Mouse (Mus musculus): ENCODE data around the gene Cabp7. TPM values are rescaled to one million over a fixed set of nuclear protein-coding genes. Genes with fewer than 3 reads are reported as not detected.

Cabp7 gene
- total and polyA plus RNA-seq, 3 experiments = 0.51 TPM; not detected in 2

GRCm38 (mm10) chr11:4763631-4764030, 17.1 kb upstream of the Cabp7 start:
- no peaks in the 10 kb centered on the region for H3K79me2 ChIP-seq (replicated peaks; ENCODE audit: control insufficient read depth, extremely low read depth, insufficient read depth, poor library complexity, severe bottlenecking)
- no peaks in the 10 kb centered on the region for H3K9me3 ChIP-seq (replicated peaks; ENCODE audit: low read length)
- DNase-seq (ENCODE audit: extremely low read depth) = no peak
- dilution Hi-C loops (cut with MboI; ENCODE audit: extremely low pct_ligation_motif_present, extremely low pct_unique_long_range_greater_than_20kb, low sequenced_read_pairs) = no loop called here
- no peak overlapping the region for H3K4me2 ChIP-seq (ENCODE audit: insufficient read depth, low read depth, poor library complexity, severe bottlenecking)
- H3K4me3 ChIP-seq (replicated peaks in 1 of 3; ENCODE audit: low read depth in 2 of 3, low read length in 2 of 3, poor library complexity in 1 of 3) = no peak overlapping the region
- H3K9ac ChIP-seq (ENCODE audit: insufficient read depth, low read depth) = no peak overlapping the region
- no peak for TF ChIP-seq CTCF (conservative IDR thresholded peaks at IDR 0.05 in 1 of 2, IDR thresholded peaks at IDR 0.05 in 1 of 2; ENCODE audit: low read depth in 2 of 2, low read length in 2 of 2)
- no peak for TF ChIP-seq GABPA (IDR thresholded peaks at IDR 0.05; ENCODE audit: insufficient replicate concordance, low read depth, low read length)
- TF ChIP-seq ELF1 (IDR thresholded peaks at IDR 0.05; ENCODE audit: low read depth, low read length) = no peak
- TF ChIP-seq RAD21 (IDR thresholded peaks at IDR 0.05; ENCODE audit: low read depth, low read length) = no peak
- no peak for TF ChIP-seq NELFE (IDR thresholded peaks at IDR 0.05; ENCODE audit: low read depth, low read length)
- no peak for TF ChIP-seq PAX5 (IDR thresholded peaks at IDR 0.05; ENCODE audit: low read length)
- TF ChIP-seq CHD2 (IDR thresholded peaks at IDR 0.05; ENCODE audit: low read length) = no peak
- no peak for TF ChIP-seq ZNF384 (IDR thresholded peaks at IDR 0.05; ENCODE audit: low read depth, low read length)
- no peak for TF ChIP-seq EP300 (IDR thresholded peaks at IDR 0.05; ENCODE audit: low read length)
- no peak for TF ChIP-seq CHD1 (IDR thresholded peaks at IDR 0.05; ENCODE audit: low read depth, low read length)
- TF ChIP-seq SIN3A (IDR thresholded peaks at IDR 0.05; ENCODE audit: low read length) = no peak
- TF ChIP-seq ETS1 (conservative IDR thresholded peaks at IDR 0.05; ENCODE audit: low read depth, low read length) = no peak
- no peak for TF ChIP-seq USF1 (IDR thresholded peaks at IDR 0.05; ENCODE audit: low read depth, low read length)
- no peak for TF ChIP-seq TCF12 (IDR thresholded peaks at IDR 0.05; ENCODE audit: low read depth, low read length)
- TF ChIP-seq MAZ (IDR thresholded peaks at IDR 0.05; ENCODE audit: low read depth, low read length) = no peak
- no peak for TF ChIP-seq ZKSCAN1 (IDR thresholded peaks at IDR 0.05; ENCODE audit: borderline replicate concordance, low read depth, low read length)
- no peak for TF ChIP-seq E2F4 (IDR thresholded peaks at IDR 0.05; ENCODE audit: insufficient replicate concordance, low read depth, low read length)
- TF ChIP-seq HCFC1 (IDR thresholded peaks at IDR 0.05; ENCODE audit: low read depth, low read length) = no peak
- H3K36me3 ChIP-seq (replicated peaks in 1 of 2; ENCODE audit: control insufficient read depth in 1 of 2, insufficient read depth in 1 of 2, low read length in 1 of 2) = peaks cover 15 to 39% of the 10 kb centered on the region in 2 experiments
- H3K27me3 ChIP-seq (replicated peaks) = no peaks in the 10 kb centered on the region
- H3K27ac ChIP-seq (ENCODE audit: insufficient read depth, low read depth) = no peak overlapping the region
- peaks cover 17 to 52% of the 10 kb centered on the region in 2 experiments for H3K4me1 ChIP-seq (ENCODE audit: control insufficient read depth in 1 of 2, insufficient read depth in 2 of 2)
- in situ Hi-C loops (cut with MboI; ENCODE audit: low pct_ligation_motif_present, low pct_unique_long_range_greater_than_20kb, low sequenced_read_pairs) = no loop called here

GRCm38 (mm10) chr11:4762511-4762910, 15.9 kb upstream of the Cabp7 start:
- no peak overlapping the region for H3K4me3 ChIP-seq (replicated peaks in 1 of 3; ENCODE audit: low read depth in 2 of 3, low read length in 2 of 3, poor library complexity in 1 of 3)
- peaks cover 17 to 57% of the 10 kb centered on the region in 2 experiments for H3K4me1 ChIP-seq (ENCODE audit: control insufficient read depth in 1 of 2, insufficient read depth in 2 of 2)
- H3K27ac ChIP-seq (ENCODE audit: insufficient read depth, low read depth) = no peak overlapping the region
- dilution Hi-C loops (cut with MboI; ENCODE audit: extremely low pct_ligation_motif_present, extremely low pct_unique_long_range_greater_than_20kb, low sequenced_read_pairs) (no loop called here), in situ Hi-C loops (cut with MboI; ENCODE audit: low pct_ligation_motif_present, low pct_unique_long_range_greater_than_20kb, low sequenced_read_pairs) (no loop called here)
- H3K4me2 ChIP-seq (ENCODE audit: insufficient read depth, low read depth, poor library complexity, severe bottlenecking) = no peak overlapping the region; the same call in 1 of the 2 replicates
- H3K79me2 ChIP-seq (replicated peaks; ENCODE audit: control insufficient read depth, extremely low read depth, insufficient read depth, poor library complexity, severe bottlenecking) = no peaks in the 10 kb centered on the region
- no peak overlapping the region for H3K9ac ChIP-seq (ENCODE audit: insufficient read depth, low read depth)
- no peaks in the 10 kb centered on the region for H3K27me3 ChIP-seq (replicated peaks)
- no peak for TF ChIP-seq USF2 (conservative IDR thresholded peaks at IDR 0.05; ENCODE audit: low read depth, low read length)
- TF ChIP-seq POLR2A (IDR thresholded peaks at IDR 0.05; ENCODE audit: low read depth, low read length) = no peak
- no peak for TF ChIP-seq EP300 (IDR thresholded peaks at IDR 0.05; ENCODE audit: low read length)
- H3K9me3 ChIP-seq (replicated peaks; ENCODE audit: low read length) = no peaks in the 10 kb centered on the region
- peaks cover 11 to 28% of the 10 kb centered on the region in 2 experiments for H3K36me3 ChIP-seq (replicated peaks in 1 of 2; ENCODE audit: control insufficient read depth in 1 of 2, insufficient read depth in 1 of 2, low read length in 1 of 2)
- DNase-seq (ENCODE audit: extremely low read depth) = peak; percentile 55
